Mouse (Mus musculus): ENCODE measurements around the gene Epb41l2. TPM values are rescaled to one million over a fixed set of nuclear protein-coding genes. Genes with fewer than 3 reads are reported as not detected.
A peak's percentile ranks its signal among the peaks of the same experiment; 100 is the strongest.

The Epb41l2 gene
- polyA plus RNA-seq, 1 experiment from 2014 or later = 41.3 TPM

GRCm38 (mm10) chr10:25365158-25365557, 5.6 kb downstream of the Epb41l2 start:
- in situ Hi-C loops (cut with MboI; ENCODE audit: low pct_unique_long_range_greater_than_20kb) = loop anchor here (10.0 kb wide), 1 partner anchor 120 kb away; no protein-coding TSS in a partner anchor
- ATAC-seq (no peak), DNase-seq (ENCODE audit: low read depth, low spot score) (no peak)
- POLR2A ChIA-PET = no interaction called here
- H3K27me3 ChIP-seq = no peaks in the 10 kb centered on the region
- CTCF ChIA-PET = interaction anchor here (1.7 kb wide), 1 partner anchor 13 kb away, joined by 3 read pairs; no protein-coding TSS in a partner anchor
- TF ChIP-seq CTCF (IDR thresholded peaks at IDR 0.05) = no peak

GRCm38 (mm10) chr10:25365708-25366107, 6.1 kb downstream of the Epb41l2 start:
- in situ Hi-C loops (cut with MboI; ENCODE audit: low pct_unique_long_range_greater_than_20kb) = loop anchor here (10.0 kb wide), 1 partner anchor 119 kb away; no protein-coding TSS in a partner anchor
- H3K27me3 ChIP-seq = no peaks in the 10 kb centered on the region
- DNase-seq (ENCODE audit: low read depth, low spot score) = no peak
- TF ChIP-seq CTCF (IDR thresholded peaks at IDR 0.05) = no peak
- ChIA-PET POLR2A (no interaction called here), CTCF (interaction anchor here (1.7 kb wide), 1 partner anchor 12 kb away, joined by 3 read pairs; no protein-coding TSS in a partner anchor)
- no peak for ATAC-seq

- no peaks in the 10 kb centered on the region for H3K27me3 ChIP-seq
- in situ Hi-C loops (cut with MboI; ENCODE audit: low pct_unique_long_range_greater_than_20kb) = loop anchor here (10.0 kb wide), 1 partner anchor 118 kb away; no protein-coding TSS in a partner anchor
- TF ChIP-seq CTCF (IDR thresholded peaks at IDR 0.05) = no peak
- ChIA-PET POLR2A (no interaction called here), CTCF (no interaction called here)
- DNase-seq (ENCODE audit: low read depth, low spot score) = no peak
- no peak for ATAC-seq
These were observed 7.1 kb downstream of the Epb41l2 start for GRCm38 (mm10) chr10:25366691-25367090.

- TF ChIP-seq CTCF (IDR thresholded peaks at IDR 0.05) = no peak
- ChIA-PET CTCF (no interaction called here), POLR2A (no interaction called here)
- ATAC-seq (no peak), DNase-seq (ENCODE audit: low read depth, low spot score) (no peak)
- no peaks in the 10 kb centered on the region for H3K27me3 ChIP-seq
- in situ Hi-C loops (cut with MboI; ENCODE audit: low pct_unique_long_range_greater_than_20kb) = loop anchor here (10.0 kb wide), 1 partner anchor 116 kb away; no protein-coding TSS in a partner anchor
These were observed 9.3 kb downstream of the Epb41l2 start for GRCm38 (mm10) chr10:25368928-25369327.

GRCm38 (mm10) chr10:25369691-25370090, 10.1 kb downstream of the Epb41l2 start:
- POLR2A ChIA-PET = no interaction called here
- DNase-seq (ENCODE audit: low read depth, low spot score) (no peak), ATAC-seq (no peak)
- CTCF ChIA-PET = interaction anchor here (1.0 kb wide), 1 partner anchor 27 kb away, joined by 3 read pairs; no protein-coding TSS in a partner anchor
- H3K27me3 ChIP-seq = no peaks in the 10 kb centered on the region
- TF ChIP-seq CTCF (IDR thresholded peaks at IDR 0.05) = no peak
- in situ Hi-C loops (cut with MboI; ENCODE audit: low pct_unique_long_range_greater_than_20kb) = loop anchor here (10.0 kb wide), 1 partner anchor 115 kb away; no protein-coding TSS in a partner anchor

- CTCF ChIA-PET = interaction anchor here (1.0 to 2.2 kb wide), 4 partner anchors 9 to 117 kb away, joined by 3 to 7 read pairs (median 4); no protein-coding TSS in a partner anchor
- TF ChIP-seq CTCF (IDR thresholded peaks at IDR 0.05) = no peak
- POLR2A ChIA-PET = interaction anchor here (0.9 to 1.1 kb wide), 2 partner anchors 11 to 43 kb away, joined by 3 to 4 read pairs; no protein-coding TSS in a partner anchor
- ATAC-seq = no peak
- H3K27me3 ChIP-seq = no peaks in the 10 kb centered on the region
- DNase-seq (ENCODE audit: low read depth, low spot score) = no peak
- in situ Hi-C loops (cut with MboI; ENCODE audit: low pct_unique_long_range_greater_than_20kb) = no loop called here
These were observed 11.7 kb downstream of the Epb41l2 start for GRCm38 (mm10) chr10:25371336-25371735.

- POLR2A ChIA-PET = interaction anchor here (0.9 to 1.1 kb wide), 2 partner anchors 12 to 43 kb away, joined by 3 to 4 read pairs; no protein-coding TSS in a partner anchor
- TF ChIP-seq CTCF (IDR thresholded peaks at IDR 0.05) = no peak
- CTCF ChIA-PET = interaction anchor here (1.0 to 2.2 kb wide), 3 partner anchors 9 to 117 kb away, joined by 3 to 7 read pairs (median 3); no protein-coding TSS in a partner anchor
- no peaks in the 10 kb centered on the region for H3K27me3 ChIP-seq
- in situ Hi-C loops (cut with MboI; ENCODE audit: low pct_unique_long_range_greater_than_20kb) = no loop called here
- ATAC-seq (peak; percentile 47), DNase-seq (ENCODE audit: low read depth, low spot score) (no peak)
These were observed 12.3 kb downstream of the Epb41l2 start for GRCm38 (mm10) chr10:25371915-25372371.

GRCm38 (mm10) chr10:25372510-25373148, 13.0 kb downstream of the Epb41l2 start:
- in situ Hi-C loops (cut with MboI; ENCODE audit: low pct_unique_long_range_greater_than_20kb) = no loop called here
- ChIA-PET POLR2A (no interaction called here), CTCF (interaction anchor here (2.2 kb wide), 1 partner anchor 9 kb away, joined by 7 read pairs; no protein-coding TSS in a partner anchor)
- TF ChIP-seq CTCF (IDR thresholded peaks at IDR 0.05) = no peak
- no peaks in the 10 kb centered on the region for H3K27me3 ChIP-seq
- ATAC-seq (no peak), DNase-seq (ENCODE audit: low read depth, low spot score) (no peak)

- no peak for TF ChIP-seq CTCF (IDR thresholded peaks at IDR 0.05)
- no peaks in the 10 kb centered on the region for H3K27me3 ChIP-seq
- CTCF ChIA-PET = no interaction called here
- in situ Hi-C loops (cut with MboI; ENCODE audit: low pct_unique_long_range_greater_than_20kb) = no loop called here
- no peak for ATAC-seq
- POLR2A ChIA-PET = no interaction called here
- DNase-seq (ENCODE audit: low read depth, low spot score) = no peak
These were observed 15.4 kb downstream of the Epb41l2 start for GRCm38 (mm10) chr10:25375036-25375435.

- no peak for TF ChIP-seq CTCF (IDR thresholded peaks at IDR 0.05)
- no peak for ATAC-seq
- POLR2A ChIA-PET = no interaction called here
- CTCF ChIA-PET = interaction anchor here (2.5 kb wide), 1 partner anchor 9 kb away, joined by 7 read pairs; no protein-coding TSS in a partner anchor
- in situ Hi-C loops (cut with MboI; ENCODE audit: low pct_unique_long_range_greater_than_20kb) = no loop called here
- H3K27me3 ChIP-seq = no peaks in the 10 kb centered on the region
- no peak for DNase-seq (ENCODE audit: low read depth, low spot score)
These were observed 21.3 kb downstream of the Epb41l2 start for GRCm38 (mm10) chr10:25380746-25381481.
